Mouse (Mus musculus): ENCODE measurements around the gene Mpped1.

DNA sequence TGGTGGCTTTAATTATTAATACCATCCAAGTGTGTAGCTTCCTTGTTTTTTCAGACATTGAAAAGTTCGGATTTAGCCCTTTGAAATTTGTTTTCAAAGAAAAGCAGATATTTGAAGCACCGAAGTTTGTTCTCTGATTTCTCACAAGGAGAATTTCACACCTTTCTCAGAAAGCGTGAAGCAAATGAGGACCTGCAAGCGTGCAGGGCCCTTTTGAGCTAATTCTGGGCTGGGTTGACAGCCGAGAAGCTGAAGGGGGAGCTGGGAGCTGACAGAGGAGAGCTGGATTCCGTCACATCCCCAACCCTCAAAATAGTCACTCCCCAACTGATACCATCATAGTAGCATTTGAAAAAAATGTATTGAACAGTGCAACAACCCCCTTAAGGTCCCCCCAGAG, 34.8 kb downstream of the Mpped1 start:
- TF ChIP-seq CTCF (IDR thresholded peaks at IDR 0.05; ENCODE audit: low read depth) (no peak), EP300 (IDR thresholded peaks at IDR 0.05; ENCODE audit: low read depth) (no peak)

Measured in liver, embryonic 14.5 days (tissue).